Mouse (Mus musculus): ENCODE measurements at regions not wholly inside any gene's neighbourhood (a gene's known extent, or its start where the extent isn't known, plus 50 kb on each side); places are given as distances from the start of the nearest gene placed in this dataset.
A peak's percentile ranks its signal among the peaks of the same experiment; 100 is the strongest.

DNA sequence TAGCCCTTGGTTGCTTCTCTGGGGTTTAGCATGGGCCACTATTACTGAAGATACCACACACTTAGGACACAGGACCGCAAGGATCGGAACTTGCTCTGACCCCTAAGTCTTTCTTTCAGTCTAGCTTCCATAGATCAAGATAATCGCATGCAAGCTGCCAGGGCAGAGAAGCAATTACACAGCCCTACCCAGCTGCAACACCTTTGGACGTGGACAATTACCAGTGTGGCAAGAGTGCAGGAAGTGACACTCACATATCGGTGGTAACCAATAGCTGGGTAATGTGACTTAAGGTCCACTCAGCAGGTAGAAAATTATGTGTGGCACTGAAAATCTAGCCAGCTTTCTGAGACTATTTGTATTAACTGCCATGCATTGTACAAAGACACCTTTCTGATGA lies 973.6 kb upstream of the Lrrc6 start:
- no peaks in the 10 kb centered on the region for H3K79me2 ChIP-seq (ENCODE audit: control insufficient read depth, insufficient read depth)
- H3K4me2 ChIP-seq (ENCODE audit: low read depth) = no peak overlapping the region
- H3ac ChIP-seq (ENCODE audit: control insufficient read depth, insufficient read length) = no peak overlapping the region
- H3K36me3 ChIP-seq (ENCODE audit: control insufficient read depth, insufficient read depth) = no peaks in the 10 kb centered on the region
- TF ChIP-seq REST (IDR thresholded peaks at IDR 0.05; ENCODE audit: insufficient read depth, insufficient read length) = no peak
- TF ChIP-seq MAX (IDR thresholded peaks at IDR 0.05; ENCODE audit: low read depth) = no peak
- TF ChIP-seq TCF3 (IDR thresholded peaks at IDR 0.05; ENCODE audit: insufficient read length, low read depth) = no peak
- TF ChIP-seq SRF (IDR thresholded peaks at IDR 0.05; ENCODE audit: control insufficient read depth, insufficient read length, low read depth) = no peak
- TF ChIP-seq MYOD1 (IDR thresholded peaks at IDR 0.05; ENCODE audit: control insufficient read depth in 1 of 3, insufficient read length in 2 of 3, low read depth in 2 of 3) = no peak
- TF ChIP-seq CEBPB (IDR thresholded peaks at IDR 0.05; ENCODE audit: insufficient read depth, poor library complexity, severe bottlenecking) = no peak
- no peak overlapping the region for H3K4me3 ChIP-seq
- H3K27me3 ChIP-seq (ENCODE audit: control insufficient read depth, insufficient read depth, insufficient read length) = no peaks in the 10 kb centered on the region

DNA sequence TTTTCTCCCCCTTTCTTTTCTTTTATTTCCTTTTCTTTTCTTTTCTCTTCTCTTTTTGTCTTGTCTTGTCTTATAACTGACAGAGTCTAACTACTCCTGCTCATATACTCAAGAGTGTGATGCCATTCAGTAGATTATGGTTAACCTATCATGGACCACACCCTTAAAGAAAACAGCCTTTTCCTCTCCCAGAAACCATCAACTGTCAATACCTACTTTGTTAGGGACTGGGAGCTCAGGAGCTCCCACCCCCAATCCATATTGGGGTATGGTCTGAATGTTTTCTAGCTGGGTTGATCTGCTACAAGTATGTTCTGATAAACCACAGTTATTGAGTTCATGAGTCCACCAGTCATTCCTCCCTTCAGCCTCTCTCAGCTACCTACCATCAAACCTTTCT lies 972.3 kb upstream of the Lrrc6 start:
- no peak overlapping the region for H3K4me3 ChIP-seq
- H3K27me3 ChIP-seq (ENCODE audit: control insufficient read depth, insufficient read depth, insufficient read length) = no peaks in the 10 kb centered on the region
- TF ChIP-seq SRF (IDR thresholded peaks at IDR 0.05; ENCODE audit: control insufficient read depth, insufficient read length, low read depth) = no peak
- no peak for TF ChIP-seq E2F4 (IDR thresholded peaks at IDR 0.05; ENCODE audit: insufficient read depth)
- TF ChIP-seq TCF3 (IDR thresholded peaks at IDR 0.05; ENCODE audit: insufficient read length, low read depth) = no peak
- TF ChIP-seq POLR2A (IDR thresholded peaks at IDR 0.05; ENCODE audit: insufficient read length, low read depth) = no peak
- no peak for TF ChIP-seq USF1 (IDR thresholded peaks at IDR 0.05; ENCODE audit: low read depth)
- TF ChIP-seq POLR2AphosphoS2 (IDR thresholded peaks at IDR 0.05; ENCODE audit: insufficient read length, low read depth) = no peak
- TF ChIP-seq MYOD1 (IDR thresholded peaks at IDR 0.05; ENCODE audit: control insufficient read depth in 1 of 3, insufficient read length in 2 of 3, low read depth in 2 of 3) = no peak
- no peak overlapping the region for H3K4me2 ChIP-seq (ENCODE audit: low read depth)
- no peaks in the 10 kb centered on the region for H3K36me3 ChIP-seq (ENCODE audit: control insufficient read depth, insufficient read depth)
- H3ac ChIP-seq (ENCODE audit: control insufficient read depth, insufficient read length) = no peak overlapping the region
- H3K79me2 ChIP-seq (ENCODE audit: control insufficient read depth, insufficient read depth) = no peaks in the 10 kb centered on the region

DNA sequence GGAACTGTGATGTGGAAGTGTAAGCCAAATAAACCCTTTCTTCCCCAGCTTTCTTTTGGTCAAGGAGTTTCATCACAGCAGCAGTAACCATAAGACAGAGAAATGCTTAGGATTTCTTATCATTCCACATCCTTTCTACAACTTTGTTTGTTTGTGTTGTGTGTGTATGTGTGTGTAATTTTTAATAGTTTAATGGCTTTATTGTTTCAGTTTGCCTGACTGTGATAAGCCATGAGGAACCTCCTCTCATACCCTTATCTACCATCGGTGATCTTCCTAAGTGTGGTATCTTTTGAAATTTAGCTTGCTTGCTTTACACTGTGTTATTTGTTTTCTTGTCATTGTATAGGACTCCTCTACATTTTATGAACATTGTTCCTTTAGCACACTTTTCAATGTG lies 970.6 kb upstream of the Lrrc6 start:
- Histone ChIP-seq H3K27me3 (ENCODE audit: control insufficient read depth, insufficient read depth, insufficient read length) (no peaks in the 10 kb centered on the region), H3ac (ENCODE audit: control insufficient read depth, insufficient read length) (no peak overlapping the region), H3K36me3 (ENCODE audit: control insufficient read depth, insufficient read depth) (no peaks in the 10 kb centered on the region), H3K79me2 (ENCODE audit: control insufficient read depth, insufficient read depth) (no peaks in the 10 kb centered on the region), H3K4me3 (no peak overlapping the region), H3K4me2 (ENCODE audit: low read depth) (no peak overlapping the region)
- no peak for TF ChIP-seq USF1 (IDR thresholded peaks at IDR 0.05; ENCODE audit: low read depth)
- TF ChIP-seq POLR2A (IDR thresholded peaks at IDR 0.05; ENCODE audit: insufficient read length, low read depth) = no peak
- no peak for TF ChIP-seq POLR2AphosphoS2 (IDR thresholded peaks at IDR 0.05; ENCODE audit: insufficient read length, low read depth)
- TF ChIP-seq MYOG (IDR thresholded peaks at IDR 0.05; ENCODE audit: control insufficient read depth in 1 of 3, insufficient read depth in 1 of 3, insufficient read length in 2 of 3, low read depth in 2 of 3) = no peak
- no peak for TF ChIP-seq TCF3 (IDR thresholded peaks at IDR 0.05; ENCODE audit: insufficient read length, low read depth)
- TF ChIP-seq REST (IDR thresholded peaks at IDR 0.05; ENCODE audit: insufficient read depth, insufficient read length) = no peak
- no peak for TF ChIP-seq TCF12 (IDR thresholded peaks at IDR 0.05; ENCODE audit: insufficient read depth, poor library complexity, severe bottlenecking)
- TF ChIP-seq E2F4 (IDR thresholded peaks at IDR 0.05; ENCODE audit: insufficient read depth) = no peak
- no peak for TF ChIP-seq CEBPB (IDR thresholded peaks at IDR 0.05; ENCODE audit: insufficient read depth, poor library complexity, severe bottlenecking)
- TF ChIP-seq SRF (IDR thresholded peaks at IDR 0.05; ENCODE audit: control insufficient read depth, insufficient read length, low read depth) = no peak
- no peak for TF ChIP-seq MYOD1 (IDR thresholded peaks at IDR 0.05; ENCODE audit: control insufficient read depth in 1 of 3, insufficient read length in 2 of 3, low read depth in 2 of 3)
- TF ChIP-seq MAX (IDR thresholded peaks at IDR 0.05; ENCODE audit: low read depth) = no peak

DNA sequence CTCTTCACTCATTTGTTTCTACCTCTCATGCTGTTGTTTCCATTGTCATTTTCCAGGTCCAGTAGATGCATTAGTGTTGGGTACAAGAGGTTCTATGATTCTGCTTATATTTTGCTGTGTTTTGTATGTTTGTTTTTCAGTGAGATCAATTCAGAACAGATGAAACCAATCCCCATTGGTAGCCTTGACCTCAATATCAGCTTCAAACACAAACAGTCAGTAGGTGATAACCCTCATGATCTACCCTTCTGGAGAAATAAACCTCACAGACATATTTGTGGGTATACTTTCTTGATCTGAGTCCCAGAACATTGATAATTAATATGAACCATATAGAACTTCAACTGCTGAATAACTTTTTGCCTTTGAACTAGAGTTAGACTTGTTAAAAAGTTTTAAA lies 969.3 kb upstream of the Lrrc6 start:
- no peaks in the 10 kb centered on the region for H3K79me2 ChIP-seq (ENCODE audit: control insufficient read depth, insufficient read depth)
- no peak overlapping the region for H3ac ChIP-seq (ENCODE audit: control insufficient read depth, insufficient read length)
- TF ChIP-seq REST (IDR thresholded peaks at IDR 0.05; ENCODE audit: insufficient read depth, insufficient read length) = no peak
- no peaks in the 10 kb centered on the region for H3K36me3 ChIP-seq (ENCODE audit: control insufficient read depth, insufficient read depth)
- no peak overlapping the region for H3K4me3 ChIP-seq
- H3K27me3 ChIP-seq (ENCODE audit: control insufficient read depth, insufficient read depth, insufficient read length) = no peaks in the 10 kb centered on the region
- no peak overlapping the region for H3K4me2 ChIP-seq (ENCODE audit: low read depth)

GRCm38 (mm10) chr15:67467404-67468345 lies 967.0 kb upstream of the Lrrc6 start:
- no peak overlapping the region for H3ac ChIP-seq (ENCODE audit: control insufficient read depth, insufficient read length)
- H3K36me3 ChIP-seq (ENCODE audit: control insufficient read depth, insufficient read depth) = no peaks in the 10 kb centered on the region
- H3K4me2 ChIP-seq (ENCODE audit: low read depth) = peak overlapping the region; percentile 8
- H3K4me3 ChIP-seq = no peak overlapping the region
- no peaks in the 10 kb centered on the region for H3K27me3 ChIP-seq (ENCODE audit: control insufficient read depth, insufficient read depth, insufficient read length)
- H3K79me2 ChIP-seq (ENCODE audit: control insufficient read depth, insufficient read depth) = no peaks in the 10 kb centered on the region
- TF ChIP-seq MYOG (IDR thresholded peaks at IDR 0.05; ENCODE audit: control insufficient read depth in 1 of 3, insufficient read depth in 1 of 3, insufficient read length in 2 of 3, low read depth in 2 of 3) (no peak), POLR2A (IDR thresholded peaks at IDR 0.05; ENCODE audit: insufficient read length, low read depth) (no peak), POLR2AphosphoS2 (IDR thresholded peaks at IDR 0.05; ENCODE audit: insufficient read length, low read depth) (no peak), TCF3 (IDR thresholded peaks at IDR 0.05; ENCODE audit: insufficient read length, low read depth) (no peak), E2F4 (IDR thresholded peaks at IDR 0.05; ENCODE audit: insufficient read depth) (no peak), MYOD1 (IDR thresholded peaks at IDR 0.05; ENCODE audit: control insufficient read depth in 1 of 3, insufficient read length in 2 of 3, low read depth in 2 of 3) (no peak), CEBPB (IDR thresholded peaks at IDR 0.05; ENCODE audit: insufficient read depth, poor library complexity, severe bottlenecking) (no peak), USF1 (IDR thresholded peaks at IDR 0.05; ENCODE audit: low read depth) (no peak), TCF12 (IDR thresholded peaks at IDR 0.05; ENCODE audit: insufficient read depth, poor library complexity, severe bottlenecking) (no peak), SRF (IDR thresholded peaks at IDR 0.05; ENCODE audit: control insufficient read depth, insufficient read length, low read depth) (no peak), REST (IDR thresholded peaks at IDR 0.05; ENCODE audit: insufficient read depth, insufficient read length) (no peak), MAX (IDR thresholded peaks at IDR 0.05; ENCODE audit: low read depth) (no peak)

Data from myocyte (in vitro differentiated cells).